Mouse (Mus musculus): Measurements from ENCODE around the gene Akr1d1. TPM values are rescaled to one million over a fixed set of nuclear protein-coding genes. Genes with fewer than 3 reads are reported as not detected.

The Akr1d1 gene
- polyA plus RNA-seq (2015; fragmentation: Nextera tagmentation; extraction: Ambion mirVana) = not detected in 2 replicates

GRCm38 (mm10) chr6:37529940-37530339, at the start of gene Akr1d1:
Akr1d1 (plus strand) TSS chr6:37530173.
- no peak for ATAC-seq (ENCODE audit: low FRiP score, low read depth)
- no peaks in the 10 kb centered on the region for H3K36me3 ChIP-seq
- no peak within 1 kb of the TSS for H3K4me3 ChIP-seq
- H3K4me2 ChIP-seq (replicated peaks) = no peak within 1 kb of the TSS
- H3K9me3 ChIP-seq = no peaks in the 10 kb centered on the region
- 0 out of 2 replicates have a peak, but pooled peaks cover 2% of the 10 kb centered on the region for H3K4me1 ChIP-seq
- no peaks in the 10 kb centered on the region for H3K27me3 ChIP-seq
- H3K27ac ChIP-seq = no peak within 1 kb of the TSS
- 92% methylated on average over 4 of the region's 4 CpGs for WGBS
- no peak within 1 kb of the TSS for H3K9ac ChIP-seq

GRCm38 (mm10) chr6:37481147-37481546, 48.8 kb upstream of the Akr1d1 start:
- Histone ChIP-seq H3K4me3 (no peak overlapping the region), H3K27me3 (no peaks in the 10 kb centered on the region), H3K27ac (no peak overlapping the region), H3K4me1 (no peaks in the 10 kb centered on the region), H3K9me3 (no peaks in the 10 kb centered on the region), H3K36me3 (no peaks in the 10 kb centered on the region), H3K4me2 (replicated peaks) (no peak overlapping the region), H3K9ac (no peak overlapping the region)
- no peak for ATAC-seq (ENCODE audit: low FRiP score, low read depth)
- 86% methylated on average over 3 of the region's 3 CpGs for WGBS

- WGBS = 5% methylated on average over 5 of the region's 5 CpGs
- Histone ChIP-seq H3K27me3 (no peaks in the 10 kb centered on the region), H3K27ac (no peak overlapping the region), H3K4me3 (no peak overlapping the region), H3K9me3 (no peaks in the 10 kb centered on the region), H3K4me2 (replicated peaks) (no peak overlapping the region), H3K9ac (no peak overlapping the region), H3K4me1 (no peaks in the 10 kb centered on the region), H3K36me3 (no peaks in the 10 kb centered on the region)
- no peak for ATAC-seq (ENCODE audit: low FRiP score, low read depth)
Measured at GRCm38 (mm10) chr6:37483262-37483661, 46.7 kb upstream of the Akr1d1 start.

GRCm38 (mm10) chr6:37484588-37485070, 45.3 kb upstream of the Akr1d1 start:
- WGBS = 58% methylated on average over 1 of the region's 1 CpGs
- Histone ChIP-seq H3K4me1 (no peaks in the 10 kb centered on the region), H3K9me3 (no peaks in the 10 kb centered on the region), H3K9ac (no peak overlapping the region), H3K36me3 (no peaks in the 10 kb centered on the region), H3K27me3 (no peaks in the 10 kb centered on the region), H3K4me2 (replicated peaks) (no peak overlapping the region), H3K27ac (no peak overlapping the region), H3K4me3 (no peak overlapping the region)
- no peak for ATAC-seq (ENCODE audit: low FRiP score, low read depth)

GRCm38 (mm10) chr6:37486502-37486901, 43.5 kb upstream of the Akr1d1 start:
- Histone ChIP-seq H3K9me3 (no peaks in the 10 kb centered on the region), H3K9ac (no peak overlapping the region), H3K4me2 (replicated peaks) (no peak overlapping the region), H3K4me3 (no peak overlapping the region), H3K4me1 (no peaks in the 10 kb centered on the region), H3K27me3 (no peaks in the 10 kb centered on the region), H3K27ac (no peak overlapping the region), H3K36me3 (no peaks in the 10 kb centered on the region)
- 66% methylated on average over 4 of the region's 4 CpGs for WGBS
- ATAC-seq (ENCODE audit: low FRiP score, low read depth) = no peak

GRCm38 (mm10) chr6:37492241-37492640, 37.7 kb upstream of the Akr1d1 start:
- H3K4me1 ChIP-seq = no peaks in the 10 kb centered on the region
- H3K27me3 ChIP-seq = no peaks in the 10 kb centered on the region
- no peak overlapping the region for H3K27ac ChIP-seq
- no peak overlapping the region for H3K4me3 ChIP-seq
- no peak overlapping the region for H3K9ac ChIP-seq
- no peaks in the 10 kb centered on the region for H3K36me3 ChIP-seq
- H3K9me3 ChIP-seq = no peaks in the 10 kb centered on the region
- no peak overlapping the region for H3K4me2 ChIP-seq (replicated peaks)
- no peak for ATAC-seq (ENCODE audit: low FRiP score, low read depth)
- 88% methylated on average over 3 of the region's 3 CpGs for WGBS

- Histone ChIP-seq H3K4me1 (no peaks in the 10 kb centered on the region), H3K9me3 (peaks cover 11% of the 10 kb centered on the region; the same call in 1 of the 2 replicates), H3K27me3 (no peaks in the 10 kb centered on the region), H3K4me2 (replicated peaks) (no peak overlapping the region), H3K27ac (no peak overlapping the region), H3K36me3 (no peaks in the 10 kb centered on the region), H3K4me3 (no peak overlapping the region), H3K9ac (no peak overlapping the region)
- ATAC-seq (ENCODE audit: low FRiP score, low read depth) = no peak
- WGBS = 90% methylated on average over 1 of the region's 1 CpGs
Measured at GRCm38 (mm10) chr6:37494957-37495356, 35.0 kb upstream of the Akr1d1 start.

GRCm38 (mm10) chr6:37496866-37497265, 33.1 kb upstream of the Akr1d1 start:
- no peaks in the 10 kb centered on the region for H3K4me1 ChIP-seq
- no peak overlapping the region for H3K27ac ChIP-seq
- H3K9ac ChIP-seq = no peak overlapping the region
- no peak for ATAC-seq (ENCODE audit: low FRiP score, low read depth)
- no peaks in the 10 kb centered on the region for H3K27me3 ChIP-seq
- H3K36me3 ChIP-seq = no peaks in the 10 kb centered on the region
- no peak overlapping the region for H3K4me3 ChIP-seq
- H3K4me2 ChIP-seq (replicated peaks) = no peak overlapping the region
- peaks cover 16% of the 10 kb centered on the region; the same call in 1 of the 2 replicates for H3K9me3 ChIP-seq
- WGBS = 86% methylated on average over 1 of the region's 1 CpGs

GRCm38 (mm10) chr6:37505588-37505987, 24.4 kb upstream of the Akr1d1 start:
- Histone ChIP-seq H3K4me1 (0 out of 2 replicates have a peak, but pooled peaks cover 3% of the 10 kb centered on the region), H3K27me3 (no peaks in the 10 kb centered on the region), H3K9ac (no peak overlapping the region), H3K4me2 (replicated peaks) (no peak overlapping the region), H3K9me3 (0 out of 2 replicates have a peak, but pooled peaks cover 2% of the 10 kb centered on the region), H3K36me3 (no peaks in the 10 kb centered on the region), H3K4me3 (no peak overlapping the region), H3K27ac (no peak overlapping the region)
- 90% methylated on average over 2 of the region's 2 CpGs for WGBS
- no peak for ATAC-seq (ENCODE audit: low FRiP score, low read depth)

- ATAC-seq (ENCODE audit: low FRiP score, low read depth) = no peak
- Histone ChIP-seq H3K36me3 (no peaks in the 10 kb centered on the region), H3K4me2 (replicated peaks) (no peak overlapping the region), H3K4me1 (0 out of 2 replicates have a peak, but pooled peaks cover 3% of the 10 kb centered on the region), H3K27ac (no peak overlapping the region), H3K9me3 (no peaks in the 10 kb centered on the region), H3K4me3 (no peak overlapping the region), H3K9ac (no peak overlapping the region), H3K27me3 (no peaks in the 10 kb centered on the region)
- WGBS = 69% methylated on average over 3 of the region's 3 CpGs
Measured at GRCm38 (mm10) chr6:37506909-37507515, 23.0 kb upstream of the Akr1d1 start.

- ATAC-seq (ENCODE audit: low FRiP score, low read depth) = no peak
- Histone ChIP-seq H3K27me3 (no peaks in the 10 kb centered on the region), H3K9ac (no peak overlapping the region), H3K27ac (no peak overlapping the region), H3K4me2 (replicated peaks) (no peak overlapping the region), H3K4me1 (0 out of 2 replicates have a peak, but pooled peaks cover 3% of the 10 kb centered on the region), H3K36me3 (no peaks in the 10 kb centered on the region), H3K4me3 (no peak overlapping the region), H3K9me3 (no peaks in the 10 kb centered on the region)
Measured at GRCm38 (mm10) chr6:37510786-37511185, 19.2 kb upstream of the Akr1d1 start.

GRCm38 (mm10) chr6:37520631-37521375, 9.2 kb upstream of the Akr1d1 start:
- 0 out of 2 replicates have a peak, but pooled peaks cover 7% of the 10 kb centered on the region for H3K4me1 ChIP-seq
- no peaks in the 10 kb centered on the region for H3K27me3 ChIP-seq
- no peak overlapping the region for H3K4me2 ChIP-seq (replicated peaks)
- peaks cover 9% of the 10 kb centered on the region; the same call in 1 of the 2 replicates for H3K9me3 ChIP-seq
- no peak overlapping the region for H3K9ac ChIP-seq
- 90% methylated on average over 13 of the region's 13 CpGs for WGBS
- H3K36me3 ChIP-seq = no peaks in the 10 kb centered on the region
- no peak for ATAC-seq (ENCODE audit: low FRiP score, low read depth)
- H3K27ac ChIP-seq = no peak overlapping the region
- no peak overlapping the region for H3K4me3 ChIP-seq
